Mouse (Mus musculus) bone marrow macrophage, adult 2 months (primary cell): ENCODE measurements around the gene Gfer.

Source experiments
- CTCF ChIP-seq: IDR thresholded peaks from 2 replicates; pipeline ENCODE4 v1.5.1; 2012; ENCODE audit warnings: low read depth, mild to moderate bottlenecking, low read length, moderate library complexity
- POLR2A ChIP-seq: IDR thresholded peaks from 2 replicates; pipeline ENCODE4 v1.6.1; 2012; ENCODE audit warnings: mild to moderate bottlenecking, low read depth, low read length, borderline replicate concordance

- no peak for TF ChIP-seq POLR2A
- TF ChIP-seq CTCF, result no peak
Observed at GRCm38 (mm10) chr17:24677500-24678080, 18.4 kb downstream of the Gfer start.
